Mouse (Mus musculus): ENCODE measurements around the gene Fgg.

Fgg gene

DNA sequence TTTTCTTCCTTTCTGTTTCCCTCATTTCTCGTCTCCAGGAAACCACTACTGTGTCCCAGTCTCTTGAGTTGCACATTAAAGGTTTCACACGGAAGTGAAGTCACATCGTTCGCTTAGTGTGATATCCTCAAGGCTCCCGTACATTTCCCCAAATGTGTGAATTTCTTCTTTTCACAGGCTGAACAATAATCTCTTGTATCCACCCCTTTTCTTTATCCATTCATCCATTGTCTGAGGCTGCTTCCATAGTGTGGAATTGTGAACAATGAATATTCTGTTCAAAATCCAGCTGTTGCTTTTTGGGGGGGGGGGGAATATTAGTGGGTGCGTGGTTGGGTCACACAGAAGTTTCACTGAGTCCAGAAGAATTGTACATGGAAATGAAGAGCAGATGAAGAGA lies 17.5 kb downstream of the Fgg start:
- in situ Hi-C loops (cut with MseI, MboI), result no loop called here

DNA sequence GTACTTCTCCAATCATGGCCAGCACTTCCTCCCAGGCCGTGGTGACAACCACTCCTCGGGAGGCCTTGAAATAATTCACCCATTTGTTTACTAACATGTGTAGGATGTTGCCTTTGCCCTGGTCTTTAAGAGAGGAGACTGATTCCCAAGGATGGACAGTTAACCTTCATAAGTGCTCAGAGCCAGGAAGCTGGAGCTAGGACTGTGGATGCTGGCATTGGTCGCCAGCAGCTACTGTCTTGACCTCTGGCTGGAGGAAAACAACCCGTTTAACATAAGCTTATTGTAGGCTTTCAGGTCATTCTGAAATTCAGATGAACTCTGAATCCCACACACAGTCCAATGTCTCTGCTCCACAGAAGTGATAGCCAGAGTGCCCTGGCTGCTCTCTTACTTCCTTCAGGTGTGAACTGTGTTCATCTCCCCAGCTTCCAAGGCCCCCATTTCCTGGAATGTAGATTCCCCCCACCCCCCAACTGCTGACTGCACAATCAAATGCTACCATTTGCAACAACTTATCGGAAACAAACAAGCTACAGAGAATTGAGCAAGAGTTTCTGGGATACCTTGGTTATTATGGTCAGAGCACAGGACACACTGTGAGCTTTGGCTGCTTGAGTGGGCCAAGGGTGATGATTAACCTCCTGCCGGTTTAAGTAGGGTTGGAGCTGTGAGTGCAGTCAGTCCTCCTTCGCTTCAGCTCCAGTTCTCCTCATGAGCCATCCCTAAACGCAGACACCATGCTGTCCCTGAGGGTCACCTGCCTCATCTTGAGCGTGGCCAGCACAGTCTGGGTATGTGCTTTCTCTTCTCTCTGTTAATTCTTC lies 18.2 kb downstream of the Fgg start, which contains the start of gene Fga:
Fga (plus strand) TSS at position 602 of the 827 bp plus-strand sequence.
- in situ Hi-C loops (cut with MseI, MboI), result no loop called here

DNA sequence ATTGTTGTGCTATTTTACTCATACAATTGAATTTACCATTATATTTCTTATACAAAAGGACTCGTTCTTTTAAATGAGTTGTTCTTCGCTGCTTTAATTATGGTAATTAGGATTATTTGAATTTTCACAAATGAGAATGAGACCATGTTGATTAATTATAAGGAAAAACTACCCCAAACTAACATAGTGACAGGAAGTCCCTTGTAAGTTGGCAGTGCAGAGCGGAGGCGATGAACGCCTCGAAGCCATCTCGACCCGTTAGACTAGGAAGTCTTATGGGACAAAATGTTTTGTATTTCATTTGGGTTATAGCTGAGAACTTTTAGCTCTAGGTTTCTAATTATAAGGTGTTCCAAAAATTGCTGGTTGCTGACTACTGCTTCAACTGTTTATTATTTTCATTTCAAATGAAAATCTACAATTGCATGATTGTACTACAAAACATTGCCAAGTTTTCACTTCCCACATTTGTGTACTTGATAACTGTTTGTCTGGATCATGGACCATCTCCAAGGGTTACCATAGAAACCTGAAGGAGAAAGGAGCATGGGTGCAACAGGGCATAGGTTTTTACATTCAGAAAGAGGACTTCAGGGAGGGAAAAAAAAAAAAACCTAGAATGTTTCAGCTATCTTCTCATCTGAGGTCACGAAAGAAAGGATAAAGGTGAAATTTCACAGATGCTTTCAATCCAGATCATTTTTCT lies 20.2 kb downstream of the Fgg start:
- in situ Hi-C loops (cut with MseI, MboI), result no loop called here

DNA sequence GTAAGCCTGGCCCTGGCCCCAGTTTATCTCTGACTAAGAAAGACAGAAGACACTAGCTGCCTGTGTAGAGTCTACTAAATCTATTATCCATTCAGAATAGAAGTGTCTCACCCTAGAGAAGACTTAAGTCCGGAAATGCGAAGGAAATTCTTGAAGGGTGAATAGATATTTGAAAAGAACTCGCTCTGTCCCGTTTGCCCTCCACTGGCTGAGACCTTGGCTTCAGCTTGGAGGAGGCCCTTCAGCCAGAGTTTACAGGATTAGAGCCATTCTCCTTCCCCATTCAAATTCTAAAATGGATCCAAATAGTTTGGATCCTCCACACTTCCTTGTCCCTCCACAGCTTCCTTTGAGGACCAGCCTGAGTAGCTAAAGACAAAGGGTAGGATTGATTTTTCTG lies 22.8 kb downstream of the Fgg start:
- in situ Hi-C loops (cut with MseI, MboI), result no loop called here

DNA sequence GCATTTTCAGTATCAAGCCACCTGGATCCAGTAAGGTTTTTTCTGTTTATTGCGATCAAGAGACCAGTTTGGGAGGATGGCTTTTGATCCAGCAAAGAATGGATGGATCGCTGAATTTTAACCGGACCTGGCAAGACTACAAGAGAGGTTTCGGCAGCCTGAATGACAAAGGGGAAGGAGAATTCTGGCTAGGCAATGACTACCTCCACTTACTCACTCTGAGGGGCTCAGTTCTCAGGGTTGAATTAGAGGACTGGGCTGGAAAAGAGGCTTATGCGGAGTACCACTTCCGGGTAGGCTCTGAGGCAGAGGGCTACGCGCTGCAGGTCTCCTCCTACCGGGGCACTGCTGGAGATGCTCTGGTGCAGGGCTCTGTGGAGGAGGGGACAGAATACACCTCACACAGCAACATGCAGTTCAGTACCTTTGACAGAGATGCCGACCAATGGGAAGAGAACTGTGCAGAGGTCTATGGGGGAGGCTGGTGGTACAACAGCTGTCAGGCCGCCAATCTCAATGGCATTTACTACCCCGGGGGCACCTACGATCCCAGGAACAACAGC lies 25.3 kb downstream of the Fgg start:
- in situ Hi-C loops (cut with MseI, MboI), result no loop called here

DNA sequence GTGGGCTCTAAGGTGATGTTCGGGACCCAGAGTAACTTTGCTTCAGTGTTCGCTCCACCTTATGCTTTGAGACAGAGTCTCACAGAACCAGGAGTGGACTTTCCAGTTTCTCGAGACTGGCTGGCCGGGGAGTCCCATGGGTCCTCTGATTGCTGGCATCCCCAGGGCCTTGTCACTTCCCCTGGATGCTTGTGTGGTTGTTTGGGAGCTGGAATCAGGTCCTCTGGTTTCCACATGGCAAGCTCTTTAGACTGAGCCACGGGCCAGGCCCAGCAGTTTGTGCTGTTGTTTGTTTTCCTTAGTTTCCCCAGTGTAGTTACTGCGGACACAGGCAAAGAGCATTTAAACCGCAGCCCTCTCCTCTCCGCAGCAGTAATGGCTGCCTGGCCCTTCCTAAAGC lies 26.3 kb downstream of the Fgg start:
- in situ Hi-C loops (cut with MseI, MboI), result no loop called here

DNA sequence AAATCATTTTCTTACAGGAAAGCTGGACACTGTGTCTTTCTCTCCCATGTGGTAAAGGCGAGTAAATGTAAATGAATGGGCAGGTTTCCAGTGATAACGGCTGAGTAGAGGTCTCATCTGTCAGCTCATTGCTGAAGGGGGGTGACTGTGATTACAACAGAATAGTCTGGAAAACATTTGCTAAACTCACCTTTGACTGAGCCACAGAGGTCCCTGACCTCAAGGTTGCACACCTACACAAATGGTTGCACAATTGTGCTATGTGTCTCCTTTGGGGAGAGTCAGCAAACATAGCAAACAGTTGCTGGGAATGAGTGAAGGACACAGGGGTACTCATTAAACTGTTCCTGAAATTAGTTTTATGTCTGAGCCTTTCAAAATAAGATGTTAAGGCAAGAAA lies 31.3 kb downstream of the Fgg start:
- in situ Hi-C loops (cut with MseI, MboI), result no loop called here

DNA sequence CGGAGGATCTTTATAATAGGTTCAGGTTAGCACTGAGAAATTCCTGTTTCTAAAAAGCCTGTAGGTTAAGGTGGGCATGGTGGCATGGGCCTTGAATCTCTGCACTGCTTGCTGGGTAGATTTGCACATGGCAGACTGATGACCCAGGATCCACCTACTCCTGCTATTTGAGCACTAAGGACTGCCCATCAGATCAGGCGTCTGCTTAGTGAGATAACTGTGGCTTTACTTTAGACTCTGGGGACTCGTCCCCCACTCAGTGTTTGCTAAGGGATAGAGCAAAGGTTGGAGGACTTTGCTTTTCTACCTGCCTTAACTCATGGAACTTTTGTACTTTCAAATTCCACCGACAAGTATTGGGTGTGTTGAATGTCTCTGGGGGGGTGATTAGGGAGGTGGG lies 32.1 kb downstream of the Fgg start:
- in situ Hi-C loops (cut with MseI, MboI), result no loop called here

DNA sequence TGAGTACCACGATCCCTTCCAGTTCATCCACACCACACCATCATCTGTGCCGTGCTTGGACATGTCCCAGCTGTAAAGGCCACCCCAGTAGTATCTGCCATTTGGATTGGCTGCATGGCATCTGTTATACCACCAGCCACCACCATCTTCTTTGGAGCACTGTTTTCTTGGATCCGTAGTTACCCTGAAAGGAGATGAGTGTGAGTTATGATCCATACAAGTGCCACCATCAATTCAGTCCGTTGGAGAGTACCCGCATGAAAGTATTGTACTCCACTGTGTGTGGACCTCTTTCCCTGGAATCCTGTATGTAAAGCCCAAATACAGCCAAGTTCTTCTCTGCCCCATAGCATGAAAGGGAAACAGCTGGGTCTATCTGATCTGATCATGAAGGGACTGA lies 34.9 kb downstream of the Fgg start:
- in situ Hi-C loops (cut with MseI, MboI), result no loop called here

DNA sequence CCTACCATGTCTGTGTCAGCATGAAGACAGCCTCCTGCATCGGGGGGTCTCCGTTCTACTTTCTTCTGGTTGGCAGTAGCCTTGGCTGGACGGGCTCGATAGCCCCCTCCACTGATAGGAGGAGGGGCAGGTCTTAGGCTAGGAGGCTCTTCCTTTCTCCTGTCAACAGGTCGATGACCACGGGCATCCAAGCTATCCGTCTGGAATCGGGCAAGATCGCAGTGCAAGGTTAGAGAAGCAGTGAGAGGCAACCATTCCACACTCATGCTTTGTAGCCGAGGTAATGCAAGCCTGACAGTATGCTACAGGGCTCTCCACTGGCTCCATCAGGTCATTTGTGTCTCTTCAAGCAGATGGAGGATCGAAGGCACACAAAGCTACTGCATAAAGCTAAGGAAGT lies 39.1 kb downstream of the Fgg start:
- in situ Hi-C loops (cut with MseI, MboI), result no loop called here

DNA sequence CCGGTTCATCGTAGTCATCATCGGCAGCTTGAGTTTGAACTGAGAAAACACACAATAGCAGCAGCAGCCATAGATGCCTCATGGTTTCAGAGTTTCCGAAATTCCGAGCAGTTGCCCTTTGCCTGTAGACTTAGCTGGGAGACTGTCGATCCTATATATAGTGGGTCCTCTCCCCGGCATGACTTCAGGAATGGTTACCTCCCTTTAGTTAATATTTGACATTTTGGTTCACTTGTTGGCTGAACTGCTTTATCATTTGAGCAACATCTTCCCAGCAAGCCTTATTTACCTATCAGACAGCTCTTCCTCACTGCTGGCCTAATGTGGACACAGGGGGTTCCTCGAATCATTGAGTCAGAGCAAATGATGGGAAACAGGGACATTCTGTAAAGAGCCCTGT lies 42.2 kb downstream of the Fgg start, which contains the start of gene Fgb:
Fgb (minus strand) TSS at position 184 of the 400 bp plus-strand sequence.
- in situ Hi-C loops (cut with MseI, MboI), result loop anchor here (5.0 kb wide), 2 partner anchors 37 to 47 kb away; no protein-coding TSS in a partner anchor

DNA sequence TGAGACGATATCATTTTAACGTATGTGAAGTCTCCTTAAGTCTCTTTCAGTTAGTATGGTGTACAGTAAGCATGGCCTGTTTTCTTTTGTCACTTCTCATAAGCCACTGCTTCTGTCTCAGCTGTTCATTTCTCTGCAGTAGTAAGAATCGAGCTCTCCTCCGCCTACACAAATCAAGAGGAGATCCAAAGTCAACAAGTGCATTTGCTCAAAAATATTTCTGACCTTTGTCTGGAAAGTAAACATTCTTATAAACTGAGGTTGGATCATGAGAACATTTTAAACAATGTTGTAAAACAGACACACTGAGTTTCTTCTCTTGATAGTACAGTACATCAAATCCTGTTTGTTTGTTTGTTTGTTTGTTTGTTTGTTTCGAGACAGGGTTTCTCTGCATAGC lies 43.1 kb downstream of the Fgg start:
- in situ Hi-C loops (cut with MseI, MboI), result loop anchor here (5.0 kb wide), 2 partner anchors 38 to 48 kb away; no protein-coding TSS in a partner anchor

DNA sequence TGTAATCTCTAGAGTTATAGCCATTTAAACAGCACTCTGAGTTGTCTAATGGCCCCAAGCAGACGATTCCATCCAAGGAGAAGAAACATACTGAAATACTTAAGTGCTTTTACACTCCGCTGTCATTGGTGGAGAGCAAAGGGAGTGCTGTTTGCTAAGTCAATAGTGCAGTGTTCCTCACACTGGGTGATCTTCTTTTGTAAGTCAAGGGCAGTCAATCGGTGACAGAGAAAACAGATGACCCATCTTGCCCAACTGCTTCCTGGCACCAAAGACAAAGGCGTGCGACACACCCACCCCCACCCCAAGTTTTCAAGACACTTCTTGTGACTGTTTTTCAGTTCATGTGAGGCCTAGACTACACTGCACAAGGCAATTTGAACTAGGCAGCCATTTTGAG lies 44.6 kb downstream of the Fgg start:
- in situ Hi-C loops (cut with MseI, MboI), result loop anchor here (5.0 kb wide), 2 partner anchors 40 to 50 kb away; no protein-coding TSS in a partner anchor

DNA sequence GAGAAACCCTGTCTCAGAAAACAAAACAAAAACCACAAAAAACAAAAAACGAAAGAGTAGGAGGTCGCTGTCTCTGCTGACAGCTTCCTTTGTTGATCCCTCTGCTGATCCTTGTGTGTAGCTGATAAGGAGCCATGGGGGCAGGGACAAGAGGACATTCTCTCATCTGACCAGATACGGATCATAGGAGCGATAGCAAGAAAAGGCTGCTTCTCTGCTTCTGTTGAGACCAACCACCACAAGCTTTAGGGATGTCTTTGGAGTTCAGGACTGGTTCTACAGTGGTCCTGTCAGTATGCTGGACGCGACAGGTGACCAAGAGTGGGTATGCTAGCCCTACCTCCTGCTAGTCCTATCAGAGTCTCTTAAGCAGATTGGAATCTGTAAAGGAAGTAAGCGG lies 45.6 kb downstream of the Fgg start:
- in situ Hi-C loops (cut with MseI, MboI), result loop anchor here (5.0 kb wide), 2 partner anchors 41 to 51 kb away; no protein-coding TSS in a partner anchor

DNA sequence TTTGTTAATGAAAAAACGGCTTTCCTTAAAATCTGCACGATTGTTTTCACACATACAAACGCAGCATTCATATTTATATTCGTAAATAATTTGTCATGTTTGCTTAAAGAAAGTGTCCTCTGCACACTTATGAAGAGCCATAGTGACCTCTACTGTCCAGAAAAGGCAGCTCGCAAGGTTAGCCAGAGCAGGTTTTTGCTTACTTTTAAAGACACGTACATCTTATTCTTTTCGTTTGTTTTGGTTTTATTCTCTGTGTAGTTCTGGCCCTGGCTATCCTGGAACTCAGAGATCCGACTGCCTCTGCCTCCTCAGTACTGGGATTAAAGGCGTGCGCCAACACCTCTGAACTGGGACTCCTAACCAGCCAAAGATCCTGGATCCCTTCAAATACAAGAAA lies 46.2 kb downstream of the Fgg start:
- in situ Hi-C loops (cut with MseI, MboI), result loop anchor here (5.0 kb wide), 2 partner anchors 41 to 51 kb away; no protein-coding TSS in a partner anchor

DNA sequence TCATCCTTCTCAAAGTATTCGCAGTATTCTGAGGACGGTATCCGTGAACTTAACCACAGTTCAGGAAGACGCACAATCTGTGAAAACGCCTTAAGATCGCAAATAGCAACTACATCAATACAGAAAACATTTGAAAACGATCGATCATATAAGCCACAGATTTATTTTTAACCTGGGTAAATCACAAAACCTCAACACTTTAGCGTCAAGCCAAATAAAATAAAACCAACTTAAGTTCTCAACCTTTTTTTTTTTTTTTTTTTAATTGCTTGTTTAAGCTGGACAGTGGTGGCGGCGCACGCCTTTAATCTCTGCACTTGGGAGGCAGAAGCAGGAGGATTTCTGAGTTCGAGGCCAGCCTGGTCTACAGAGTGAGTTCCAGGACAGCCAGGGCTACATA lies 47.2 kb downstream of the Fgg start:
- in situ Hi-C loops (cut with MseI, MboI), result loop anchor here (5.0 kb wide), 2 partner anchors 42 to 52 kb away; no protein-coding TSS in a partner anchor

DNA sequence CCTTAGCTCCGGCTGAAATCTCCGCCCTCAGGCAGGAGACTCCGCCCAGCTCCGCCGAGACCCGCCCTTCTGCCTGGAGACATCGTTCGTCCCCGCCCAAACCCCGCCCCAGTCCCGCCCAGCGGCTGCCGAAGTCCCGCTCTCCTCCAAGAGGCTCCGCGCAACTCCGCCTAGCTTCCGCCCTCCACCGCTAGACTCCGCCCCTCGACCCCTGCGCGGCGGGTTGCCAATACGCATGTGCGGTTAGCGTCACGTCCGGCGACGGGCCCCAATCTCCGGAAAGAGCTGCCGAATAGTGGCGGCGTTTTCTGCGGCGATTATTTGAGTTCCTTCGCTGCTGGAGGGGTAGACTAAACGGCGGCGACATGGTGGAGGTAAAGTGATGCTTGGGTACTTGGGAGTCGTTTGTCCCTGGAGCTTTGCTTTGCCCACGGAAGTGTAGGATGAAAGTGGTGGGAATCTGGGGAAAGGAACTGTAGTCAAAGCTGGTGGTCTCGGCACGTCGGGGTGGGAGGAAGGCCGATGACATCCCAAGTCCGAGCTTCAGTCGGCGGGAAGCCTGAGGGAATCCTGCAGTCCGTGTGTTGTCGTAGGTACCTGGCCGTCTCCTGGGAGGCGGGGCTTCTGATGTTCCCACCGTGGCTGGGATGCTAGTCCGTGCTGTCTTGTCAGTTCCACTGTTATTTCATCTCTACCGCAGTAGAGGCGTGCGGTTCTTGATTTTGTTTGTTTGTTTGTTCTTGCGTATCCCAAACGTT lies 47.9 kb downstream of the Fgg start, which contains the start of gene Plrg1:
Plrg1 (plus strand) TSS at position 242 of the 758 bp plus-strand sequence.
- in situ Hi-C loops (cut with MseI, MboI), result no loop called here

DNA sequence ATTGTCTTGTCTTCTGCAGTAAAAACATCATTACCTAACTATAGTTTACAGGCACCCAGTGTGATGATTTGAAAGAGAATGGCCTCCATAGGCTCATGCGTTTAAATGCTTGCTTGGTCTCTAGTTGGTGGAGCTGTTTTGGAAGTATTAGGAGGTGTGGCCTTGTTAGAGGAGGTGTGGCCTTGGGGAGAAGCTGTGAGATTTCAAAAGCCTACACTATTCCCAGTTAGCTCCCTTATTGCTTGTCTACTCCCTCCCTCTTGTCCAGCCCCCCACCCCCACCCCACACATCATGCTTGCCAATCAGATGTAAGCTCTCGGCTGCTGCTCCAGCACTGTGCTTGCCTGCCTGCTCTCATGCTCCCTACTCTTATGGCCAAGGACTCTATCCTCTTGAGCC lies 49.5 kb downstream of the Fgg start:
- in situ Hi-C loops (cut with MseI, MboI), result no loop called here

Data from mouse trophoblast stem cell (cell line).